Mouse (Mus musculus): ENCODE measurements at regions not wholly inside any gene's neighbourhood (a gene's known extent, or its start where the extent isn't known, plus 50 kb on each side); places are given as distances from the start of the nearest gene placed in this dataset.
A peak's percentile ranks its signal among the peaks of the same experiment; 100 is the strongest.

DNA sequence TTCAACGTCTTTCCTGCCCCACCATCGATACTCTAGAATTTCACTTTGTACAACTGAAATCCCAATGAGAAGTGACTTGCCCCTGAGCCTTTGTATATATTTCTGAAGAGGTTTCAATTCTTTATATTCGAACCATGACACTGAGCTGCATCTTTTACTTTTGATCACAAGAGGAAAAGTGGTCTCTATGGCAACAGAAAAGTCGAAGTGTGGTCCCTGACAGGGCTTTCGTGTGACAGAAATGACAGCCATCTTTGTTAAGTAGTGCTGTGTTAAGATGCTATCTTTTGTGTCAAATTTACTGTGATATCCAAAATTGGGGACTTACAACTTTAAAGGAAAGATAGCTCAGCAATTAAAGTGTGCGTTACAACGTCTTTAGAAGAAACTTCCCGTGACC lies 412.1 kb upstream of the Itga1 start:
- H3K4me1 ChIP-seq (ENCODE audit: insufficient read depth), result no peaks in the 10 kb centered on the region
- ATAC-seq (ENCODE audit: insufficient read depth) (no peak), DNase-seq (no peak)
- H3K9ac ChIP-seq, result no peak overlapping the region
- H3K27me3 ChIP-seq (ENCODE audit: insufficient read depth, low read length), result no peaks in the 10 kb centered on the region
- no peak overlapping the region for H3K27ac ChIP-seq (ENCODE audit: low read depth)
- no peak overlapping the region for H3K4me3 ChIP-seq (ENCODE audit: low read depth, low read length)
- no peak for TF ChIP-seq CTCF (IDR thresholded peaks at IDR 0.05; ENCODE audit: low read depth)
- no peaks in the 10 kb centered on the region for H3K9me3 ChIP-seq (ENCODE audit: low read depth, low read length)
- H3K36me3 ChIP-seq (ENCODE audit: insufficient read depth), result no peaks in the 10 kb centered on the region
- WGBS, result 51% methylated on average over 8 of the region's 8 CpGs
- no peak overlapping the region for H3K4me2 ChIP-seq

DNA sequence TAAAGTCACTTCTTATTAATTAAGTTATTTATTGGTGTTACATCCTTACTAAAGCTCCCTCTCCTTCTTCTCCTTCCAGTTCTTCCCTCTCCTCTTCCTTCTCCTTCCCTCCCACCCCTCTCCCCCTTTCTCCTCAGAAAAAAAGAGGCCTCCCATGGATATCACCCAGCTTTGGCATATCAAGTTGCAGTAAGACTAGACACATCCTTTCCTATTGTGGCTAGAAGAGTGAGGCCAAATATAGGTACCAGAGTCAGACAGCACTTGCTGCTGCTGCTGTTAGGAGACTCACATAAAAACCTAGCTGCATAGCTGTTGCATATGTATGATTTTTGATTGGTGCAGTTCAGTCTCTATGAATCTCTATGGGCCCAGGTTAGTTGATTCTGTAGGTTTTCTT lies 410.4 kb upstream of the Itga1 start:
- Histone ChIP-seq H3K9ac (no peak overlapping the region), H3K4me1 (ENCODE audit: insufficient read depth) (no peaks in the 10 kb centered on the region), H3K36me3 (ENCODE audit: insufficient read depth) (no peaks in the 10 kb centered on the region), H3K4me3 (ENCODE audit: low read depth, low read length) (no peak overlapping the region), H3K4me2 (no peak overlapping the region), H3K27ac (ENCODE audit: low read depth) (no peak overlapping the region), H3K27me3 (ENCODE audit: insufficient read depth, low read length) (no peaks in the 10 kb centered on the region), H3K9me3 (ENCODE audit: low read depth, low read length) (no peaks in the 10 kb centered on the region)
- no peak for ATAC-seq (ENCODE audit: insufficient read depth)
- TF ChIP-seq CTCF (IDR thresholded peaks at IDR 0.05; ENCODE audit: low read depth), result no peak
- DNase-seq, result no peak

DNA sequence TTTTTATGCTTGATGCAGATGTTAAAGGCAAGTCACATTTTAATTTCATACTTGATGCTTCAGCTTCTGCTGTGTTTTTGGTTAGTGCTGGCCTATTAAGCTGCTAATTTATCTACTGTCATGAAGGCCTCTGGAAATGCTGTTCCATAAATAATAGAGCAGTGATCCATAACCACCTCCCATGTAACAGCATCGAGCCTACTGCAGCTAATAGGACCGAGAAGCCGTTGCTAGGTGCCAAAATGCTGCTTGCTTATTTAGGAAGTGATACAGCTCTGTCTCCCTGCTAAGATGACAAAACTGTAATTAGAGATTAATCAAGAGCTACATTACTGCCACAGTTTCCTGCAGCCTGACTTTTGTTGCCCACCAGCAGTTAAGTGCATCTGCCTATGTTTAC lies 406.9 kb upstream of the Itga1 start:
- H3K4me2 ChIP-seq, result no peak overlapping the region
- no peaks in the 10 kb centered on the region for H3K4me1 ChIP-seq (ENCODE audit: insufficient read depth)
- H3K9ac ChIP-seq, result no peak overlapping the region
- no peaks in the 10 kb centered on the region for H3K9me3 ChIP-seq (ENCODE audit: low read depth, low read length)
- TF ChIP-seq CTCF (IDR thresholded peaks at IDR 0.05; ENCODE audit: low read depth), result no peak
- no peaks in the 10 kb centered on the region for H3K36me3 ChIP-seq (ENCODE audit: insufficient read depth)
- 60% methylated on average over 3 of the region's 3 CpGs for WGBS
- no peaks in the 10 kb centered on the region for H3K27me3 ChIP-seq (ENCODE audit: insufficient read depth, low read length)
- H3K27ac ChIP-seq (ENCODE audit: low read depth), result no peak overlapping the region
- H3K4me3 ChIP-seq (ENCODE audit: low read depth, low read length), result no peak overlapping the region
- DNase-seq, result no peak
- no peak for ATAC-seq (ENCODE audit: insufficient read depth)

DNA sequence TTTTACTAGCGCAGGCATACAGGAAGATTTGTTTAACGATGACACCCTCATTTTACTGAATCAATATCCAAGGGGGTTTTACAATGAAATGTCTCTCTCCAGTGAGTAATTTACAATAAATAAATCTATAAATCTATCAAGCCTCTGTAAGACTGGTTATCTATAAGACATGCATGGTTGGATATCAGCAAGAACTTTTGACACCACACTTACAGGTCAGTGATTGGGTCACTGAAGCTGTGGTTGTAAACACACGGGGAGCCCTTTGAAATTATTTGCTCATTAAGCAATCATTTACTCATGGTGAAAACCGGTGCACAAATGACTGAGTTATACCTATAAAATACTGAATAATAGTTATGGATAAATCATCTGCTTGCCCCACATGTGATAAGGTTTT lies 392.6 kb upstream of the Itga1 start:
- H3K36me3 ChIP-seq (ENCODE audit: insufficient read depth), result no peaks in the 10 kb centered on the region
- no peaks in the 10 kb centered on the region for H3K9me3 ChIP-seq (ENCODE audit: low read depth, low read length)
- H3K27me3 ChIP-seq (ENCODE audit: insufficient read depth, low read length), result no peaks in the 10 kb centered on the region
- no peak overlapping the region for H3K4me2 ChIP-seq
- TF ChIP-seq CTCF (IDR thresholded peaks at IDR 0.05; ENCODE audit: low read depth), result no peak
- WGBS, result 61% methylated on average over 4 of the region's 4 CpGs
- no peak for ATAC-seq (ENCODE audit: insufficient read depth)
- H3K9ac ChIP-seq, result no peak overlapping the region
- H3K27ac ChIP-seq (ENCODE audit: low read depth), result no peak overlapping the region
- no peaks in the 10 kb centered on the region for H3K4me1 ChIP-seq (ENCODE audit: insufficient read depth)
- DNase-seq, result no peak
- H3K4me3 ChIP-seq (ENCODE audit: low read depth, low read length), result no peak overlapping the region

DNA sequence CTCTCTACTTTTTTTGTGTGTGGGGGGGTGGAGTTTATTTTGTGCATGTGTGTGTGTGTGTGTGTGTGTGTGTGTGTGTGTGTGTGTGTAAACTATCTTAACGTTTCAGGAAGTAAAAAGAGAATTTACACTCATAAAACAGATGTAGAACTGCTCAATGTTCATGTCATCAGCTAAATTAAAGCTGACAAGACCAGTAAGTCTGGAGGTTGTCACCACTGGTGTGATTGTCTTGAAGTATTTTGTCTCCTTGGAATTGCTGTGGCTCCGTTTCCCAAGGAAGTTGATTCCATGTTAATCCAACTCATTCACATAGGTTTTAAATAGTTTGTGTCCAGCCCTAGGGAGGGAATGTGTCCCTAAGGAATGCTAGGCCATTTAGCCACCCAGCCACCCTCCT lies 374.1 kb upstream of the Itga1 start:
- Histone ChIP-seq H3K36me3 (ENCODE audit: insufficient read depth) (no peaks in the 10 kb centered on the region), H3K4me1 (ENCODE audit: insufficient read depth) (no peaks in the 10 kb centered on the region), H3K27me3 (ENCODE audit: insufficient read depth, low read length) (no peaks in the 10 kb centered on the region), H3K27ac (ENCODE audit: low read depth) (no peak overlapping the region), H3K4me2 (no peak overlapping the region), H3K9me3 (ENCODE audit: low read depth, low read length) (no peaks in the 10 kb centered on the region), H3K4me3 (ENCODE audit: low read depth, low read length) (no peak overlapping the region), H3K9ac (no peak overlapping the region)
- DNase-seq, result no peak
- ATAC-seq (ENCODE audit: insufficient read depth), result no peak
- WGBS, result 54% methylated on average over 2 of the region's 2 CpGs
- TF ChIP-seq CTCF (IDR thresholded peaks at IDR 0.05; ENCODE audit: low read depth), result no peak

DNA sequence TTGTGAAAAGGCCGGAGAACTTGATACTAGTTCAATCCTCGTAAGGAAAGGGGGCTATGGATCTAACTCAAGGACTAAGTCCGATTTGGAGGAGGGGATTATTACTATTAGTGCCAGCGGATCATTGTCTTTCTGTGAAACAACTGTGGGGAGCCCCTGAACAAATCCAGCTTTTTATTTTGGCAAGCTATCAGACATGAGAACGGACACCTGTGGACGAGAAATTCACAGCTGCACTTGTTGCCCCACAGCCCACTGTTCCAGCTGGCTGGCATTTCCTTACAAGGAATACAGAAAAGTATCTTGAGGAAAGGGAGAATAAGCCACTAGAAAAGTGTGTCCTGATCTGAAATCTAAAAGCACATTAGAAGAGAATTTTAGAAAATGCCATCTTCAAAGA lies 363.9 kb upstream of the Itga1 start:
- Histone ChIP-seq H3K4me3 (ENCODE audit: low read depth, low read length) (no peak overlapping the region), H3K27me3 (ENCODE audit: insufficient read depth, low read length) (no peaks in the 10 kb centered on the region), H3K4me2 (no peak overlapping the region), H3K27ac (ENCODE audit: low read depth) (no peak overlapping the region), H3K4me1 (ENCODE audit: insufficient read depth) (no peaks in the 10 kb centered on the region), H3K9ac (no peak overlapping the region), H3K9me3 (ENCODE audit: low read depth, low read length) (no peaks in the 10 kb centered on the region), H3K36me3 (ENCODE audit: insufficient read depth) (no peaks in the 10 kb centered on the region)
- no peak for TF ChIP-seq CTCF (IDR thresholded peaks at IDR 0.05; ENCODE audit: low read depth)
- ATAC-seq (ENCODE audit: insufficient read depth) (no peak), DNase-seq (no peak)
- WGBS, result 80% methylated on average over 6 of the region's 6 CpGs

DNA sequence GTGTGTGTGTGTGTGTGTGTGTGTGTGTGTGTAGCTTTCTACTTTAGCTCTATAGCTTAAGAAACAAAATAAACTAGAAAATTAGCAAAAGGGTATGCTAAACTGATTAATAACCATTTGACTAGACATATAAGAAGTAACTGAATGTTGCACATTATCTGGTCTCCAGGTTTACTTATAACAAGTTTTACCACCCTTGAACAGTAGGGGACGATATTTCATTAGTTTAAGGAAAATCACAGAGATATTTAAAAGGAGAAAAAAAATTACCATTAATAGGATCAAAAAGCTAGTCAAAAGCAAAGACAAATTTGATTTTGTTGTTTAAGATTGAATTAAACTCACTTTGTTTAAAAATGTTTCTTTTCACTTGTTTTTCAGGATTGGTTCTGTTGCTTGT lies 349.5 kb upstream of the Itga1 start:
- no peak overlapping the region for H3K9ac ChIP-seq

More for the DNA sequence above, 349.5 kb upstream of the Itga1 start:
- ATAC-seq (ENCODE audit: insufficient read depth), result no peak
- no peak overlapping the region for H3K4me3 ChIP-seq (ENCODE audit: low read depth, low read length)
- no peaks in the 10 kb centered on the region for H3K4me1 ChIP-seq (ENCODE audit: insufficient read depth)
- TF ChIP-seq CTCF (IDR thresholded peaks at IDR 0.05; ENCODE audit: low read depth), result peak; percentile 68
- H3K4me2 ChIP-seq, result no peak overlapping the region
- H3K27me3 ChIP-seq (ENCODE audit: insufficient read depth, low read length), result no peaks in the 10 kb centered on the region
- 7% methylated on average over 1 of the region's 1 CpGs for WGBS
- peak; percentile 64 for DNase-seq
- no peak overlapping the region for H3K27ac ChIP-seq (ENCODE audit: low read depth)
- H3K9me3 ChIP-seq (ENCODE audit: low read depth, low read length), result no peaks in the 10 kb centered on the region
- no peaks in the 10 kb centered on the region for H3K36me3 ChIP-seq (ENCODE audit: insufficient read depth)
